Mouse (Mus musculus): ENCODE measurements around the gene Desi2. TPM values are rescaled to one million over a fixed set of nuclear protein-coding genes. Genes with fewer than 3 reads are reported as not detected.
A peak's percentile ranks its signal among the peaks of the same experiment; 100 is the strongest.
"Not testable (repeated sequence)": the region's sequence is repeated elsewhere in the genome, so short reads cannot be mapped to it uniquely, and the experiment has no call there.

The Desi2 gene
- total RNA-seq, 2 experiments from 2014 or later = 29.2 to 30.3 TPM

DNA sequence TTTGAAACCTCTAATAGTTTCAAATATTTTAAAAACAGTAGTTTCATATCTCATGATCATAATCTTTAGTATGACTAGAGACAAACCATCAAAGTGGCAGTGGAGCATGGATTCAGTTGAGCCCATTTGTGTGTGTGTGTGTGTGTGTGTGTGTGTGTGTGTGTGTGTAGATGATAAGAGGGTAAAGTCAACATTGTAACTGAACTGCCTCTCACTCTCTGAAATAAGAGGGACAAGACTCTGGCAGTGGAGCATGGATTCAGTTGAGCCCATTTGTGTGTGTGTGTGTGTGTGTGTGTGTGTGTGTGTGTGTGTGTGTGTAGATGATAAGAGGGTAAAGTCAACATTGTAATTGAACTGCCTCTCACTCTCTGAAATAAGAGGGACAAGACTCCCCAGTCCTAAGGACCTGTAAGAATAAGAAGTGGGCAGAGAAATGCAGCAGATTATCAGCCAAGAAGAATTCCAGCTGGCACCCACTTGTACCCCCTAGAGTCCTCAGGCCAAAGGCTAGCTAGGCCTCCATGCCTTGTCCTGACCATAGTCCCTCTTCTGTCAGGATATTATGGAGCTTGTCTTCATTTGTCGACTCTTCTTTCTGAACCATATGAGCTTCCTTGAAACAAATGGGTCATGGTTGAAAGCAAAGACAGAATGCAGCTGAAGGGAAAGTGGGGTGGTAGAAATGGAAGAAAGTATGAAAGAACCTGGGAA, 61.0 kb downstream of the Desi2 start:
- DNase-seq = no peak
- intact Hi-C loops (cut with DNase I) = loop anchor here (10.0 kb wide), 1 partner anchor 93 kb away; no protein-coding TSS in a partner anchor

DNA sequence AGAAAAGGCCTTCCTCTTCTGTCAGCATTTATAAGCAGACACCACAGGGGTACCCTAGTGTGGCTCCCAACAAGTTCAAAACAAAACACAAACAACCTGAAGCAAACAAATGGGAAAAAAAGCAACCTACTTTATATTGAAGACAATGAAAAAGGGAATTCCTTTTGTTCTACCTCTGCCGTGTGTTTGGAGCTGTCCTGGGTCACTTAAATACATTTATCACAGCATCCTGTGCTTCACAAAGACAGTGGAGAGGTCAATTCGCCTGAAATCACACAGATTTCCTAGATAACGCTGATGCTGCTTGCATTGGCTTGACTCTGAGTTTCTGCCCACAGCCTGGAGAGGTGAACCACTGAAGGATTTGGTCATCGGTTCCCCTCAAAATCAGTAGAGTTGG, 67.4 kb downstream of the Desi2 start:
- no peak for DNase-seq
- intact Hi-C loops (cut with DNase I) = no loop called here

DNA sequence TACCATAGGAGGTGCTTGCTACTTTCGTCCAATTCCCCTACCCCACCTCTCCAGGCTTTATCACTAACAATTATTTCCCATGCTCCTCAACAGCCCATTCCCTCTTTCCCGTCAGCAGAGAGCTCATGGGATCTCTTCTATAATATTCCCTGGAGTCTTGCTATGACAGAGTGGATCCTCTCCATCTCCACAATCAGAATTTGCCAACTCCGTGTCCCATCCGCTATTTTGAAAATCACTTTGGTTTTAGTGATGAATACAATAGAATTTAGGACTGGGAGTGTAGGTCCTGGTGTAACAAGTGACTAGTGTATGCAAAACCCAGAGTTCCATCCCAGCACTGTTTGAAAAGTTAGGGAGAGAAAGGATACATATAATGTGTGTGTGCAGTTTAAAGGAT, 69.1 kb downstream of the Desi2 start:
- DNase-seq = no peak
- intact Hi-C loops (cut with DNase I) = no loop called here

DNA sequence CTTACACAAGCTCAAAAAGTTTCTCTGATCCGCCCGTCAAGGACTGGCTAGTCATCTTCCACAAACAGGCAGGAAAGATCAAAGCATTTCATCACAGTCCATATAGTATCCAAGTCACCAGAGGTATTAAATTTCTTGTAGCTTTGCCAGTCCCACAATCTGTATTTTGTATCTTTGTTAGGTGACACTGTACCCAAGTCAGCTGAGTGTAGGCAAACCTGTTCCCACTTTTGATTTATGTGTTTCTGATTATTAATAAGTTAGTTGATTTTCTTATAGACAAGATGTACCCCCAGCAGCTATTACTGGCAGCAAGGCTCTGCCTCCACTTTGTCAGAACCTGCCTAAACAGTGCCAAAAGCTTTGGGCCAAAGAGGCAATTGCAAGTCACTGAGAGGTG, 71.6 kb downstream of the Desi2 start:
- DNase-seq = no peak
- intact Hi-C loops (cut with DNase I) = no loop called here

DNA sequence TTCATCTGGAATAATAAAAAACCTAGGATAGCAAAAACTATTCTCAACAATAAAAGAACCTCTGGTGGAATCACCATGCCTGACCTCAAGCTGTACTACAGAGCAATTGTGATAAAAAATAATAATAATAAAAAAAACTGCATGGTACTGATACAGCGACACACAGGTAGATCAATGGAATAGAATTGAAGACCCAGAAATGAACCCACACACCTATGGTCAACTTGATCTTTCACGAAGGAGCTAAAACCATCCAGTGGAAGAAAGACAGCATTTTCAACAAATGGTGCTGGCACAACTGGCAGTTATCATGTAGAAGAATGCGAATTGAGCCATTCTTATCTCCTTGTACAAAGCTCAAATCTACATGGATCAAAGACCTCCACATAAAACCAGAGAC, 78.2 kb downstream of the Desi2 start:
- DNase-seq; intact Hi-C loops (cut with DNase I): not testable (repeated sequence)

DNA sequence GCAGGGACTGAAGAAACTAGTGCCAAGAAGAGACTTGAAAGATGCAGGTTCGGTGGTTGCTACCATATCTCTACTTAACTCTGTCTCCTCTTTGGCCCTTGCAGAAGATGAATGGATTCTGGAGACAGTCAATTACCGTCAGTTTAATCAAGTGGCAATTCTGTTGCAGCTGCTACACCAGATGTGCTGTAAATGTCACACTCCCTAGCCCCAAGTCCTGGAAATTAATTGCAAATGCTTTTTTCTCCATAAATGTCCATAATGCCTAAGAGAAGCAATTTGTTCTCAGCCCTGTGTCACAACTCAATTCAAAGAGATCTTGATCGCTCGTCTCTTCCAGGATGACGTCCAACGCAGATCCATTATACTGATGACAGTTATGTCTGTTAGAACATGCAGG, 83.4 kb downstream of the Desi2 start:
- intact Hi-C loops (cut with DNase I) = no loop called here
- DNase-seq = no peak

DNA sequence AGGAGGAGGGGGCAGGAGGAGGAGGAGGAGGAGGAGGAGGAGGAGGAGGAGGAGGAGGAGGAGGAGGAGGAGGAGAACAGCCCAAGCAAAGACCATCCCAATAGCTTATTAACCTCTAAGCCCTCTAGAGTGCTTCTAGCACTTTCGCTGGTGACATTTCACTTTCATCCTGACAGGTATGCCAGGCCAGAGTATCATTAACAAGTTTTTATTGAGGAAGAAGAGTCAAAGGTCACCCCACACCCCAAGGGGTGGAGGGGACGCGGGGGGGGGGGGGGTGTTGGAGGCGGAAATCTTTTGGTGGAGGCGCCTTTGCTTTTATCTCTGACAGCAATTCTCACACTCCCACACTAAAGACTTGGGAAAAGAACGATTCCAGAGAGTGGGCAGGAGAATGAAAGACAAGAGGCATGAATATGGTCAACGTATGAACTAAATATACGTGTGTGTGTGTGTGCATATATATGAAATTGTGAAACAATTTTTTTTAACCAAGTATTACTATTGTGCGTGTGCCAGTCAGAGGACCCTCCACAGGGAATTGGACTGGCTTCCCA, 88.0 kb downstream of the Desi2 start:
- intact Hi-C loops (cut with DNase I) = no loop called here
- no peak for DNase-seq

DNA sequence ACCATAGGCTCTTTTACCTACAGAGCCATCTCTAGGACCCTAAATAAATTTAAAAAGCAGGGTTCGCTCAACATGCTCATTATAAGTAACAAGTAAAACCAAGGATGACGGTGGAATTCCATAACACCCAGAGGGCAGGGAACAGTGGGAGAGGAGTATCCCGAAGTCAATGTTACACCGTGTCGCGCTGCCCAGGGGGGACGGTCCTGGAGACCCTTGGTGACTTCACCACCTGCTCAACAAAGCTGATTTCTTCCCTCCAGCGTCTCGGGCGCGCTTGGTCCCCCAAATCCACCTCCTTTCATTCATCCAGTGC, 88.5 kb downstream of the Desi2 start:
- DNase-seq = no peak
- intact Hi-C loops (cut with DNase I) = no loop called here

DNA sequence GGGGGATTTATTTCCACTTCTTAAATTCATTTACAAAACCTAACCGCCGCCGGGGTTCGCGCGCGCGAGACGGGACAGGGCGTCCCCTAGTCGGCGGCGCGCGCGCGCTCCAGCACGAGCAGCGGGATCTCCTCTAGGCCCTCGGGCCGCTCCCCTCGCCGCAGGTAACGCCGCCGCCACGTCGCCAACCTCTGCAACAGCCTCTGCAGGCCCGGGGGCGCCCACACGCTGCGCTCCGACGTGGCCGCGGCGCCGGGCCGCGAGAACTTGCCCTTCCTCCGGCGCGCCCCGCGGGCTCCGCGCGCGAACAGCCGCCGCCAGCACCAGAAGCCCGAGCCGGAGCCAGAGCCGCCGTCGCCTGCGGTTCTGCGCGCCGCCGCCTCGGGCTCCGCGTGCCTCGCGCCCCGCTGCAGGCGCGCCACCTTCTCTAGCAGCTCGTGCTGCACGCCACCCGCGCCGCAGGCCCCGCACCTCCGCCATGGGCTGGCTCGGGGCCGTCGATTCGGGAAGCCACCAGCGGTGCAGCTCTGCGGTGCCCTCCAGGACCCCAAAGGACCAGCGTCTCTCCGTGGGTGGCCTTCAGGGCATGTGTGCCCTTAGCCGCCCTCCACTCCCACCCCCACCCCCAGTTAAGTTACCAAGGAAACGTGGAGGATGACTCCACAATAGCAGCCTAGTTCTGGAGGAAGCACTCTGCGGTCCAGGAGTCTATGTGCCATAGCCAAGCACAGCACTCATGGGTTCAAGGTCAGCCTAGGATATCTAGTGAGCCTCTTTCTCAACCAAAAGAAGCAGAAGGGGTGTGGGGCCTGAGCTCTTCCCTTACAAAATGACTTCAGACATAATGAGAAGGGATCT, 89.1 kb downstream of the Desi2 start:
- intact Hi-C loops (cut with DNase I) = no loop called here
- DNase-seq = peak; percentile 15 to 29

DNA sequence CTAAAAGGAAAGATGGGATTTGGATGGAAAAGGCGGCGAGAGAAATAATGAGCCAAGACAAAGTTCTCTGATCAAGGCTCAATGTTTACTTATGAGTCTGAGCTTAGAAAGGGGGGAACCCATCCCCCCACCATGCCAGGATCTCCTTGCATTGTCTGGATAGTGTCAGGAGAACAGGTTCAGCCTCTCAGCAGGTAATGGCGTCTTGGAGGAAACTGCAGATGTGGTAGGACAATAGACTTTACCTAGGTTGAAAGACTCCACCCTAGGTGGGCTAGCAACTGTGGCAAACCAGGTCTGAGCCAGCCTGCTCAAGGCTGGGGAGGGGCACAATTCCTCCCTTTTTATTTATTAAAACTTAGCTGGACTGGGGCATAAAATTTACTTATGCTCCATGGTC, 96.1 kb downstream of the Desi2 start:
- intact Hi-C loops (cut with DNase I); DNase-seq: not testable (repeated sequence)

DNA sequence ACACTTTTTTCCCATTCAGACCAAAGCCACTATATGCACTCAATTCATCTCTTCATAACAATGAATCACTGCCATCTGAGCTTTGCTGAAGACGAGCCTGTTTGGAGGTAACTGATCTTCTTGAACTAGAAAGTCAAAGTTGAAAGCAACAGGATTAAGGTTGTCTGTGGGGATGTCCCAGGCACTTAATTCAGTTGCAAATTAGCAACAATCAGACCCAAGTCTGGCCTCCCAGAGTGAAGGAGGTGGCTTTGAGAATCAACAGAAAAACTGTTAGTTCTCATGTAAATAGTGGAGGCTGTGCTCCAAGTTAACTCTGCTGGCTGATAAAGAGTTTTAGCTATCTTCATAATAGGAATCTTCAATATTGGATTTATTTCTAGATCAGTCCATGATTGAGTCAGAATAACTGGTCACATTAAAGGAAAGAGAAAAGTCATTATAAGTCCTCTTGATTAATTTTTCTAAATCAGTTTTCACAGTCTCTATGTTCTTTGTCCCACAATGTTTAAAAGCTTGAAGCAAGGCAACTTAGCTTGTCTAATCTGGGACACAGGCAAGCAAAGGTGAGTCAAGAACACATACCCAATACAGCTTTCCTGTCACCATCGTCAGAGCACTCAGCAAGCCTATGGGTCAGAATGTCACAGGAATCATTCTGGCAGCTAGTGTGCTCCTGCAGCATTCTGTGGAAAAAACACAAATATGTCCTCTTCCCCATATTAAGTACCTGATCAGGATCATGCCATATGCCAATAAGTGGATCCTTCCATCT, 96.9 kb downstream of the Desi2 start:
- intact Hi-C loops (cut with DNase I) = no loop called here
- no peak for DNase-seq

DNA sequence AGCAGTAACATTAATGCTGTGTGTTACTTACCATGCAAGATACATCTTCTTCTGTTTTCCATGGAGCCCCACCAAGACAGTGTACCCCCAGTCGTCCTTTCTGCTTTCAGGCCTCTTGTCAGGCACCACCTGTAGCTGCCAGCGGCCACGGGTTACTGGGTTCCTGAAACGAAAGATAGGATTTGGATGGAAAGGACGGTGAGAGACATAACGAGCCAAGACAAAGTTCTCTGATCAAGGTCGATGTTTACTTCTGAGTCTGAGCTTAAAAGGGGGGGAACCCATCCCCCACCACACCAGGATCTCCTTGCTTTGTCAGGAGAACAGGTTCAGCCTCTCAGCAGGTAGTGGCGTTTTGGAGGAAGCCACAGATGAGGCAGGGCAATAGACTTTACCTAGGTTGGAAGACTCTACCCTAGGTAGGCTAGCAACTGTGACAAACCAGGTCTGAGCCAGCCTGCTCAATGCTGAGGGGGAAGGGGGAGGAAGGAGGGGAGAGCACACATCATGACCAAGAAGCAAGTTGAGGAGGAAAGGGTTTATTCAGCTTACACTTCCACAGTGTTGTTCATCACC, 100.5 kb downstream of the Desi2 start:
- no peak for DNase-seq
- intact Hi-C loops (cut with DNase I) = no loop called here

DNA sequence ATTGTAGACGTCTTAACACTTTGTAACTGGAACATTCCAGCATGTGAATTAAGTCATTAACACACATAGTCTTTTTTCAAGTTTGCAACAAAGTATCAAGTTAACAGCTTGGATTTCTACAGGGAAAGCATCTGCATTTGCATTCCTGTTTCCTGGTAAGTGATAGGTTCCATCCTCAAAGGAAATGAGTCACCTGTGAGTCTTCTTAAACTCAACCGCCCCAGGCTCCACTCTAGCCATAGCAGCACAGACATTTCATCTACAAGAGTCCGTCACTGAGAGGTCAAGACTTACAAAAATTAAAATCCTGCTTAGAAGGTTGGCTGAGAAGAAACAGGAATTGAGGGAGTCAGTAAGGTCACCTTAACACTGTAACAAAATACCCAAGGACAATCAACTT, 104.5 kb downstream of the Desi2 start:
- intact Hi-C loops (cut with DNase I) = no loop called here
- no peak for DNase-seq

DNA sequence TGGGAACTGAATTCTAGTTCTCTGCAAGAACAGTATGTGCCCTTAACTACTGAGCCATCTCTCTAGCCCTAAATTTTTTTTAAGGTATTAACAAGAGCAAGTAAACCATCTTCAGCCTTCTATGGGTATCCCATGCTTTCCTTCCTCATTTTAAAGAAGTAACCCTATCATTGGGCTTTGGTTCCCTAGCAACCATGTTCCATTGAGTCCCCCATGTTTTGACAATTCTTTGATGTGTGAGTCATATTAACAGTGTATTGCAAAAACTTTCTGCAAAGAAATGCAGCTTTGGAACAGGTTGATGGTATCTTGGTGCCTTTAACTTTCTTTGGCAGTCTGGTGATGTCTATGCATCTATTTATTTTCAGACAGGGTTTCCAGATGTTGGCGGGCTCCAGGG, 106.8 kb downstream of the Desi2 start:
- no peak for DNase-seq
- intact Hi-C loops (cut with DNase I) = no loop called here

DNA sequence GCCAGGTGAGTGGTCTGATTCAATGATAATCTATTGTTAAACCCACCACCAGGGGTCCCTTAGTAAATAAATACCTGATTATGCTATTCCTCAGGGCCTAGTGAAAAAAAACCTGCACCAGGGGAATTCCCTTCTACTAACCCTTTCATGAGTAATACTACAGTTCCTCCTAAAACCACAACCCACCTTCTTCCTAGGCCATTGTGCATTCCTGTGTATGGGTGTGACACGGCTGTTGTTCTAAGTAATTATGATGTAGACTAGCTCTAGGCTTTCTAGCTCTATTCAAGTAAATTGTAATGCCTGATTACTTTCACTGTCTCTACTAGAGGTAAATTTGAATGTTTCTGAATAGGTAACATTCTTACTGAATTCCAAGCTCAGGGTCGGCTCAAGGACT, 114.0 kb downstream of the Desi2 start:
- intact Hi-C loops (cut with DNase I) = loop anchor here (10.0 kb wide), 1 partner anchor 116 kb away; the partner anchor contains the start of gene Desi2
- DNase-seq = not testable (repeated sequence)

DNA sequence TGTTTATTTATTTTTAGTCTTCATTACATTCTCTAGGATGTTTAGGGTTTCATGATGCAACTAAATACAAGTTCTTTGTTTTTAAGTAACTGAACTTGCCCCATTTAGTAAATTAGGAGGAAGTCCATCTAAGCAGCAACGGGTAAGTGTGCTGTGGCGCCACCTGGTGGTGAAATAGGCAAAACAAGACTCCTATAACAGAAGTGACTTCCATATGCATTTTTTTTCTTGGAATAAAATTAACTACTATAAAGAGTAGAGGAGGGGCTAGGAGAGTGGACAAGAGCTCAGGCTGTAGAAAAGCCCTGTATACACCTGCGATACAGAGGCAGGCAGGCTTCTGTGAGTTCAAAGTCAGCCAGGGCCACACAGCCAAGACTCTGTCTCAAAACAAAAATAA, 116.2 kb downstream of the Desi2 start:
- DNase-seq = peak; percentile 64 to 67
- intact Hi-C loops (cut with DNase I) = loop anchor here (2.0 to 10.0 kb wide), 2 partner anchors 119 to 159 kb away; partner anchors contain the start of gene Desi2
